Mouse (Mus musculus) ovary, postnatal 36 days (tissue): ENCODE measurements at regions not wholly inside any gene's neighbourhood (a gene's known extent, or its start where the extent isn't known, plus 50 kb on each side); places are given as distances from the start of the nearest gene placed in this dataset.

Source experiments
- DNase-seq: peaks from one replicate; pipeline ENCODE4 v3.0.0; 2022; ENCODE audit warnings: low spot score, mixed read lengths

GRCm38 (mm10) chr6:39283761-39284415, 77.3 kb upstream of the Kdm7a start:
- DNase-seq, result no peak

DNA sequence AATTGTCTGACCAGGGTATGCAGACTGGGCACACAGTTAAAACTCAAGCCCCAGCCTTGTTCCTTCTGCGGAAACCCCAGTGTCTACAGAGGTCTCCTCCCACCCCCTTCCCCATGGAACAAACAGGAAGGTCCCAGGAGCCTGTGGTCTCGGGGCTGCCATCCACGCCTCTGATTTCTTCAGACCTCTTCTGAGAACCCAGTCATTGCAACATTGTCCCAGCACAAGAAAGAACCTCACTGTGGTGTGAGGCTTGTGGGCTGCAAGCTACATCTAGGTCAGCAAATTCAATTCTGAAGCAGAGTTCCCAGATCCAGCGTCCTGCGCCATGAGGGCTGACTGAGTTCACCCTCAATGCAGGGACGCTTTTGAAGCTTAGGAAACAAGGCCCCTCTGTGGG, 71.7 kb upstream of the Kdm7a start:
- DNase-seq, result no peak

DNA sequence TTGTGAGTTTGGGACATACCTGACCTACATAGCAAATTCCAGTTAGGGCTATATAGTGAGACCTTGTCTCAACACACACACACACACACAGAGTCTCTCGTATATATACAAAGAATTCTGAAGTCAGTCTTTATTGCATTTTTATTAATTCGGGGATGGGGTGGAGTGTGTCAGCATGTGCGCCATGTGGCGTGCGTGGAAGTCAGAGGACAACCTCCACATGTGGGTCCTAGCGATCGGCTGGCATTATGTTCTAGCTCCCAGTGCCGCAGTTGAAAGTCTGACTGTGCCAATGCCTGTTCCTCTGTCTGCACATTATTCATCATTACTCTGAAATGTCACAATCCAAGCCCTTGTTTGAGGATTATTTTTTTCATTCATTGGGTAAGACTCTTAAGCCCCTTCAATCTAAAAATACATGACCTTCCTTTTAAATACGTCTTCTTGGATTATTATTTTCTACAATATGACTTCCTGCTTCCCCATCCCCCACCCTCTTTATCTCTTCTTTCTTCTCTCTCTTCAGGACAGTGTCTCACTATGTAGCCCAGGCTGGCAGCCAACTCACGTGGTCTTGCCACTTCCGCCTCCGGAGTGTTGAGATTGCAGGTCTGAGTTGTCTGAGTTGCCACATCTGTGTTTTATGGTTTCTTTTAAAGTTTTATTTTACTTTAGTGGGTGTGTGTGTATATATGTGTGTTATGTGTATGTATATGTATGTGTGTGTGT, 68.3 kb upstream of the Kdm7a start:
- no peak for DNase-seq

- DNase-seq, result no peak
Observed at GRCm38 (mm10) chr6:39273427-39273826, 66.8 kb upstream of the Kdm7a start.

GRCm38 (mm10) chr6:39270457-39270856, 63.9 kb upstream of the Kdm7a start:
- no peak for DNase-seq

DNA sequence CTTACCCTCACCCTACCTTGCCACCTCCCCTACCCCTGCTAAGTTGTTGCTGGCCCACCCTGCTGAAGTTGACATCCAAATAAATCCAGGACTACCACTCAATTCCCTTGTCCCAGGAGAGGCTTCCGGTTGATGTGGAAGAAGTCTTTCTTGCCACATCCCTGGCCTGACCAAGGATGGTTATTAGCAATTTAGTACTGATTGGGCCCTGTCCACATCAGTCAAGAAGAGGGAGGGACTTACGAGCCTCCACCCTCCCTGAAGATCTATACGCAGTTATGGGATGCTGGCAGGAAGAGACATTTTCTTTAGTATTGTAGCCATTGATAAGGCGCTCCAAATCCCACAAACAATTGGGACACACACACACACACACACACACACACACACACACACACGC, 63.1 kb upstream of the Kdm7a start:
- no peak for DNase-seq

DNA sequence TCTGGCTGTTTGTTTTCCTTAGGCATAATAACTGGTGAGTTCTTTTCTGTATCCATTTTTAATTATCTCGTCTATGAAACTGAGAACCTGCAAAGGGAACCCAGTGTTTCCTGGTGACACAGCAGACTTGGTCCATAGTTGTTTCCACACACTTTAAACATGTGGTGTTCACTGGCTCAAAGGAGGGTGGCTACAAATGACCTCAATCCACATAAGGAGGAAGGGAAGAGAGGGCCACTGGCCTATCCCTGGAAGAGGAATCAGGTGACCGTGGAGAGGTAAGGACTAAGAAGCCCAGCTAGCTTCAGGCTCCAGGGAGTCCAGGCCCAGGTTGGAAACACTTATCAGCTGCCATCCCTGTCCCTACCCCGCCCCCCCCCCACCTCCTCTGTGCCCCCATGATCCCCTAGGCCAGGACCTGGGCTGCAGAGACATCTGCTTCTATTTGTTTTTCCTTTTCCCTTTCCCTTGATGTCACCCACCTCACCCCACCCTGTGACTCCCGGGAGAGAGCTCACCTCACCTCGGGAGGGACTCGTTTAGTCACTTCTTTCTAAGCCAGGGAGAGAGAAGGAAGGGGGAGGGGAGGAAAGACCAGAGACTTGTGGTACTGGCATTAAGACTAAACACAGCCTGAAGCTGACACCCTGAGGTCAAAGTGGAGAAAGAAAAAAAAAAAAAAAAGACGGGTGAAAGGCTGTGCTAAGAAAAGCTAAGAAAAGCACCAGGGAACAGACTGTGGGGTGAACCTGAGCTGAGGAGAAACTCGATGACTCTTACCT, 62.2 kb upstream of the Kdm7a start:
- no peak for DNase-seq

DNA sequence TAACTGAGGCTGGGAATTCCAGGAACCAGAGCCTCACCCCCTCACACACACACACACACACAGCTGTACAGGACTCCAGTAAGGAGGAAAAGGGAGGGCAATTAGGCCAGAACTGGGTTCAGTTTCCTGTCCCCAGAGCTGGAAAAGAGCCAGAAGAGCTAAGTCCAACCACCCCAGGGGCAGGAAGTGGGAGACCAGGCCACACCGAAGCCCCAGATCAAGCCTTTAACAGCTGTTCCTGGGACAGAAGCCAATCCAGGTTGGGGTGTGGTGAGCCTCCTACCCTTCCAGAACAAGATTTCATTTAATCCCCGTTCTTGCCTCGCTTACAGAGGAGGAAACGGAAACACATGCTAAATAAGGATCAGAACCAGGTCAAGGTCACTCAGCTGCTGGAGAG, 58.1 kb upstream of the Kdm7a start:
- no peak for DNase-seq

DNA sequence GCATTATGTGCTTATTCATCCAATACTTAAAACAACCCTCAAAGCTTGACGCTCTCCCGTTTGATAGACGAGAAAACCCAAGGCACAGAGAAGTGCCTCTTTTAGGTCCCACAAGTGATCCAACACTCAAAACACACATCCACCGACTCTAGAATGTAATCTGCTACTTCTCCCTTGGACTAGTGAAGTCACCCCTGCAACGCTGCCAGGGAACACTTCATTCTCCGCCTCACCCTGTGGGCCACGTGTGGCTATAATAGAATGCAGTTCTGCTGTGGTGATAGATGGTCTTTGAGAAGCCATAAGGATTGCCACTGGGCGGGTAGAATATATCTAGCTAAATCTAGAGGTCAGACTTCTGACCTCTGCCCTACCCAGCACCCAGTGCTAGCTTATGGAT, 57.0 kb upstream of the Kdm7a start:
- no peak for DNase-seq

DNA sequence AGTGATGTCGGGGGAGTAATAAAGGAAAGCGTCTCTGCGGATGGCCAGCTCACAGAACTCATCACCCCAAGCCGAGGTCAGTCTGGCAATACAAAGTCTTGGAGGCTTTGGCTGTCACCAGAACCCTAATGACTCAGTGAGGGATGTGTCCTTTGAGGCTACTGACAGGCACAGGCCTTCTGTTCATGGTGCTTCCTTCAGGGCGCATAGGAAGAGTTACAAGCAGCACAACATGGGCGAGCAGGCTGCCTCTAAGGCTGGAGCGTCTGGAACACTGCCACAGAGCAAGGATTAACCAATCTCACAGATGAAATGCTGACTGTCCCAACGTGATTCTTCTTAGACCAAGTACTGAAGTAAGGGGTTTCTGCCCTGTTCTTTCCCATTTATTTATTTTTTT, 55.4 kb upstream of the Kdm7a start:
- no peak for DNase-seq

GRCm38 (mm10) chr6:39260480-39260879, 53.9 kb upstream of the Kdm7a start:
- no peak for DNase-seq

DNA sequence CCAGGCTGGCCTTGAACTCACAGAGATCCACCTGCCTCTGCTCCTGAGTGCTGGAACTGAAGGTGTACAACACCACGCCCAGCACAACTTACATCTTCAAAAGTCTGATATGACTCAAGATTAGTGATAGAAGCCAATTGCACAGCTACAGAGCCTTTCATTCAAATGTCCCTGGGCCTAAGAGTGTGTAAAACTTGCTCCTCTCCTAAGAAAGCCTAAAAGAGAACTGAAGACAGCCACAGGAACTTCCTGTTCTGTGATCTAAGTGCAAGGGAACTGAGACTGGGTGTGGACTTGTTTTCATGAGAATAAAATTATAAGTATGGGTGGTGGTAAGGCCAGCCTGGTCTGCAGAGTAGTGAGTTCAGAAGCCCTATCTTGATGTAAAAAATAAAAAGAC, 52.5 kb upstream of the Kdm7a start:
- DNase-seq, result no peak

GRCm38 (mm10) chr6:39258656-39259055, 52.1 kb upstream of the Kdm7a start:
- DNase-seq, result no peak

GRCm38 (mm10) chr6:39257667-39258395, 51.2 kb upstream of the Kdm7a start:
- no peak for DNase-seq

- peak; percentile 40 for DNase-seq
Observed at GRCm38 (mm10) chr6:39257111-39257571, 50.6 kb upstream of the Kdm7a start.

DNA sequence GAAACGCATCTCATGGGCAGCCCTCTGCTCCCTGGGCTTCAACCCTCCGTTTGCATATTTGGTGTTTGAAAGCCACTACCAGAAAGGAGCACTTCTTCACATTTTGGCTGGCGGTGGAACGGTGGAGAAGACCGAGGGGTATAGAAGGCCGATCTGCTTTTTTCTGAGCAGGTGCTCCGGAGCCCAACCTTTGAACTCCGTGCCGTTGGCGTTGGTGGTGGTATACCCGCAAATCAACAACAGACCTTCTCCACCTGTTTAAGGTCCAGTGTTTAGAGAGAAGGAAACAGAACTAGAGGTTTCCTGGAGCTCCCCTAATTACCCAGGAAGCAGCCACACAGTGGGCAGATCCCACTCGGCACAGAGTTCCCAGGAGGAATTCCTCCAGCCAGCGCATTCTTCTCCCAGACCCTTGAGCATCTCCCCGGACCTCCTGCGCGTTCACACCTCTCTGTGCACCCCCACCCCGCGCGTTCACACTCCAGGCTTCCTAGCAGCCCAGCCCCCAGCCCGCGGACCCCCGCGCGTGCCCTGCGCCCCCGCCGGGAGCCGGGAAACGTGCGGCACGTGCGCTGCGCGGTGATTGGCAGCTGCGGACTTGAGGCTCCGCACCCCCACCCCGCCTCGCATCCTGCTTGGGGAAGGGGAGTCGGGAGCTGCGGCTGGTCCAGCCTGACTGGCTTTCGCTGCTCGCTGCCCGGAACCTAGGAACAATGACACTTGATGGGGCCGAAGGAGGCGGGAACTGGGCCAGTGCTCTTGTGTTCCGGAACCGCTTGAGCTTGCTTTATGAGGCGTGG, 49.9 kb upstream of the Kdm7a start:
- DNase-seq, result peak; percentile 52
